8 mouse cellular contexts compared by ENCODE assay signal in genomic region chr6:128034317-128035249, GRCm38 (mm10).
DNase-seq lines count a peak whose midpoint lies in the region; ATAC-seq and TF ChIP-seq lines count a peak whose summit lies in the region.

No protein-coding gene starts in this region.

- no peaks in the 10 kb centered on the region for H3K9me3 ChIP-seq in neural tube, embryonic 13.5 days

- peak overlapping the region; percentile 47 for H3K9ac ChIP-seq in liver, adult 2 months (ENCODE audit: low read depth, low read length)
- H3K9ac ChIP-seq in neural tube, embryonic 13.5 days: peak overlapping the region; percentile 74

- no peak for TF ChIP-seq POLR2A in lung, adult 2 months (IDR thresholded peaks at IDR 0.05; ENCODE audit: borderline replicate concordance, extremely low read depth, low read depth, low read length)
- TF ChIP-seq POLR2A in cortical plate, adult 2 months (IDR thresholded peaks at IDR 0.05; ENCODE audit: extremely low read depth, insufficient read depth, low read length): peak; percentile 22; the same call in 1 of the 2 replicates
- no peak for TF ChIP-seq POLR2A in liver, adult 2 months (IDR thresholded peaks at IDR 0.05; ENCODE audit: extremely low read depth, insufficient read depth, low read length)

- TF ChIP-seq CTCF in lung, adult 2 months (IDR thresholded peaks at IDR 0.05; ENCODE audit: insufficient read depth, low read length): no peak
- TF ChIP-seq CTCF in cortical plate, adult 2 months (IDR thresholded peaks at IDR 0.05; ENCODE audit: extremely low read depth, insufficient read depth, low read length): no peak
- TF ChIP-seq CTCF in liver, adult 2 months (IDR thresholded peaks at IDR 0.05; ENCODE audit: low read depth, low read length): 0 out of 2 replicates have a peak, but pooled peaks have one; percentile 21

- WGBS in lung, adult 2 months: 27% methylated on average over 80 of the region's 80 CpGs
- WGBS in liver, adult 2 months: 7% methylated on average over 80 of the region's 80 CpGs
- WGBS in neural tube, embryonic 13.5 days: under 1% methylated on average over 80 of the region's 80 CpGs

- H3K36me3 ChIP-seq in liver, adult 2 months (ENCODE audit: control insufficient read depth, insufficient read depth, low read length): no peaks in the 10 kb centered on the region
- no peaks in the 10 kb centered on the region for H3K36me3 ChIP-seq in neural tube, embryonic 13.5 days

- 0 out of 2 replicates have a peak overlapping the region, but pooled peaks have one; percentile 24 for H3K27ac ChIP-seq in cortical plate, adult 2 months (ENCODE audit: insufficient read depth, low read length)
- no peak overlapping the region for H3K27ac ChIP-seq in liver, adult 2 months (replicated peaks; ENCODE audit: insufficient read depth, low read depth, low read length)
- H3K27ac ChIP-seq in neural tube, embryonic 13.5 days (replicated peaks): peak overlapping the region; percentile 72

- peaks cover 18% of the 10 kb centered on the region for H3K4me1 ChIP-seq in lung, adult 2 months (ENCODE audit: control insufficient read depth, insufficient read depth, low read length)
- peaks cover 3% of the 10 kb centered on the region for H3K4me1 ChIP-seq in cortical plate, adult 2 months (ENCODE audit: control insufficient read depth, insufficient read depth, low read length)
- peaks cover 9% of the 10 kb centered on the region for H3K4me1 ChIP-seq in liver, adult 2 months (ENCODE audit: control insufficient read depth, insufficient read depth, low read length)
- H3K4me1 ChIP-seq in neural tube, embryonic 13.5 days (replicated peaks): peaks cover 54% of the 10 kb centered on the region

- peak overlapping the region; percentile 94 for H3K4me2 ChIP-seq in neural tube, embryonic 13.5 days

- H3K27me3 ChIP-seq in liver, adult 2 months (ENCODE audit: control insufficient read depth, insufficient read depth, low read length): no peaks in the 10 kb centered on the region
- H3K27me3 ChIP-seq in neural tube, embryonic 13.5 days: peaks cover 30% of the 10 kb centered on the region

- ATAC-seq in neural tube, embryonic 13.5 days (ENCODE audit: low read depth): peak; percentile 78

- peak; percentile 48 for DNase-seq in lung, adult 2 months
- DNase-seq in lung, postnatal 25 days (ENCODE audit: low spot score): no peak
- peak; percentile 52 for DNase-seq in gastrocnemius, postnatal 25 days
- peak; percentile 77 for DNase-seq in hindlimb bud, embryonic 11.5 days (ENCODE audit: extremely low spot score, low read depth, low spot score)
- no peak for DNase-seq in liver, adult 2 months (ENCODE audit: extremely low read depth, low read depth, low spot score)
- peak; percentile 58 to 70 for DNase-seq in thymus, postnatal 36 days

- no peaks in the 10 kb centered on the region; the same call in 1 of the 2 replicates for H3K79me2 ChIP-seq in liver, adult 2 months (ENCODE audit: control insufficient read depth, insufficient read depth, low read length)

- peak overlapping the region; percentile 12 for H3K4me3 ChIP-seq in lung, adult 2 months (replicated peaks; ENCODE audit: extremely low read depth, low read depth, low read length)
- H3K4me3 ChIP-seq in cortical plate, adult 2 months (ENCODE audit: insufficient read depth, low read length): peak overlapping the region; percentile 51
- peak overlapping the region; percentile 41; the same call in 1 of the 2 replicates for H3K4me3 ChIP-seq in liver, adult 2 months (ENCODE audit: insufficient read depth, low read depth, low read length)
- peak overlapping the region; percentile 55 for H3K4me3 ChIP-seq in neural tube, embryonic 13.5 days

Comparison
In these comparisons a context has a peak if more than half of its experiments do, and no peak if none do; other contexts are left out.
1. DNase-seq: peak in lung, adult 2 months (single experiment), gastrocnemius, postnatal 25 days (single experiment), hindlimb bud, embryonic 11.5 days (single experiment) and thymus, postnatal 36 days (2 of 2); none in lung, postnatal 25 days (single experiment) and liver, adult 2 months (single experiment).
2. Peak in every context shown above with its lines, with median percentiles within 50 percentile points of each other: H3K4me3 ChIP-seq.